ENCODE assay signal across 13 mouse cellular contexts in genomic region chr4:136865531-136865930, GRCm38 (mm10). TPM values are rescaled to one million over a fixed set of nuclear protein-coding genes. Genes with fewer than 3 reads are reported as not detected.
DNase-seq lines count a peak whose midpoint lies in the region; ATAC-seq lines count a peak whose summit lies in the region.
"Had no signal": no experiment of that assay in that cellular context is flagged by ENCODE, and none has a peak within 500 bp of the region (broad histone marks: within the 10 kb centered on the region; RNA-seq: fewer than 3 reads in every experiment).

No protein-coding gene starts in this region.

- peak; percentile 36 for DNase-seq in embryo, embryonic 11 days
- DNase-seq in urinary bladder, postnatal 25 days (ENCODE audit: low spot score), result no peak
- DNase-seq in thymus, postnatal 0 days (ENCODE audit: low spot score), result no peak
- DNase-seq in cerebellum, postnatal 25 days, result no peak
- DNase-seq: heart, adult 2 months; heart, postnatal 10 days; kidney, adult 18-20 months; lung, adult 18-20 months; lung, postnatal 4 days had no signal

- ATAC-seq in forebrain, embryonic 13.5 days, result no peak
- no peak for ATAC-seq in hindbrain, embryonic 16.5 days
- no peak for ATAC-seq in midbrain, embryonic 16.5 days

- WGBS in forebrain, embryonic 13.5 days, result 59% methylated on average over 5 of the region's 5 CpGs
- WGBS in hindbrain, embryonic 16.5 days, result 46% methylated on average over 5 of the region's 5 CpGs
- WGBS in midbrain, embryonic 16.5 days, result 48% methylated on average over 5 of the region's 5 CpGs

- no peak overlapping the region for H3K4me3 ChIP-seq in forebrain, embryonic 13.5 days
- H3K4me3 ChIP-seq in hindbrain, embryonic 16.5 days (ENCODE audit: low read length), result no peak overlapping the region
- H3K4me3 ChIP-seq in midbrain, embryonic 16.5 days (ENCODE audit: low read depth, low read length), result no peak overlapping the region
- H3K4me3 ChIP-seq: heart, adult 2 months; myocyte had no signal

- peaks cover 56% of the 10 kb centered on the region for H3K4me1 ChIP-seq in forebrain, embryonic 13.5 days
- H3K4me1 ChIP-seq in hindbrain, embryonic 16.5 days (ENCODE audit: control insufficient read depth, insufficient read depth, low read depth, low read length), result peaks cover 22% of the 10 kb centered on the region
- H3K4me1 ChIP-seq in midbrain, embryonic 16.5 days (ENCODE audit: control insufficient read depth, insufficient read depth, low read length), result peaks cover 29% of the 10 kb centered on the region

- no peaks in the 10 kb centered on the region for H3K36me3 ChIP-seq in forebrain, embryonic 13.5 days (ENCODE audit: poor library complexity, severe bottlenecking)
- no peaks in the 10 kb centered on the region for H3K36me3 ChIP-seq in hindbrain, embryonic 16.5 days (ENCODE audit: control insufficient read depth, insufficient read depth, low read length)
- H3K36me3 ChIP-seq in midbrain, embryonic 16.5 days (ENCODE audit: control insufficient read depth, insufficient read depth, low read length), result no peaks in the 10 kb centered on the region

- peaks cover 3% of the 10 kb centered on the region; the same call in 1 of the 2 replicates for H3K27me3 ChIP-seq in forebrain, embryonic 13.5 days
- no peaks in the 10 kb centered on the region for H3K27me3 ChIP-seq in hindbrain, embryonic 16.5 days (replicated peaks; ENCODE audit: control insufficient read depth, insufficient read depth, low read length)
- no peaks in the 10 kb centered on the region for H3K27me3 ChIP-seq in midbrain, embryonic 16.5 days (ENCODE audit: control insufficient read depth, insufficient read depth, low read depth, low read length)

- no peaks in the 10 kb centered on the region for H3K9me3 ChIP-seq in forebrain, embryonic 13.5 days (replicated peaks)
- H3K9me3 ChIP-seq in hindbrain, embryonic 16.5 days (ENCODE audit: control insufficient read depth, low read length), result no peaks in the 10 kb centered on the region
- no peaks in the 10 kb centered on the region for H3K9me3 ChIP-seq in midbrain, embryonic 16.5 days (replicated peaks; ENCODE audit: control insufficient read depth, low read length, poor library complexity, severe bottlenecking)

- peak overlapping the region; percentile 32 for H3K4me2 ChIP-seq in forebrain, embryonic 13.5 days
- peak overlapping the region; percentile 4 for H3K4me2 ChIP-seq in hindbrain, embryonic 16.5 days (ENCODE audit: low read length)
- peak overlapping the region; percentile 5; the same call in 1 of the 2 replicates for H3K4me2 ChIP-seq in midbrain, embryonic 16.5 days (ENCODE audit: low read length)

- no peak overlapping the region for H3K9ac ChIP-seq in forebrain, embryonic 13.5 days
- peak overlapping the region; percentile 47 for H3K9ac ChIP-seq in hindbrain, embryonic 16.5 days (ENCODE audit: low read depth, low read length)
- H3K9ac ChIP-seq in midbrain, embryonic 16.5 days (ENCODE audit: low read depth, low read length), result peak overlapping the region; percentile 15; the same call in 1 of the 2 replicates

- H3K27ac ChIP-seq in forebrain, embryonic 13.5 days, result peak overlapping the region; percentile 68
- peak overlapping the region; percentile 21 for H3K27ac ChIP-seq in hindbrain, embryonic 16.5 days (ENCODE audit: low read depth, low read length)
- H3K27ac ChIP-seq in midbrain, embryonic 16.5 days (ENCODE audit: low read length), result peak overlapping the region; percentile 69
- H3K27ac ChIP-seq: heart, adult 2 months had no signal

RNA-seq across cellular contexts. Expression of gene C1qb, which starts 20.5 kb away (rescaled TPM):
- 19.1 and 20.4 TPM in 2 replicates for polyA plus RNA-seq in forebrain, embryonic 13.5 days (2015; fragmentation: Nextera tagmentation; extraction: Ambion mirVana)
- polyA plus RNA-seq in hindbrain, embryonic 16.5 days (2015; fragmentation: Nextera tagmentation; extraction: Ambion mirVana), result 49.8 and 53.9 TPM in 2 replicates
- 29.3 and 40.8 TPM in 2 replicates for polyA plus RNA-seq in midbrain, embryonic 16.5 days (2015; fragmentation: Nextera tagmentation; extraction: Ambion mirVana)
- polyA plus RNA-seq in thymus, postnatal 0 days (2015; fragmentation: Nextera tagmentation; extraction: Ambion mirVana), result 124 and 132 TPM in 2 replicates
- polyA plus RNA-seq: myocyte had no signal

RNA-seq across cellular contexts. Expression of gene C1qc, which starts 27.3 kb away (rescaled TPM):
- 8.0 and 8.3 TPM in 2 replicates for polyA plus RNA-seq in forebrain, embryonic 13.5 days (2015; fragmentation: Nextera tagmentation; extraction: Ambion mirVana)
- 25.5 and 28.8 TPM in 2 replicates for polyA plus RNA-seq in hindbrain, embryonic 16.5 days (2015; fragmentation: Nextera tagmentation; extraction: Ambion mirVana)
- polyA plus RNA-seq in midbrain, embryonic 16.5 days (2015; fragmentation: Nextera tagmentation; extraction: Ambion mirVana), result 13.9 and 20.8 TPM in 2 replicates
- polyA plus RNA-seq in thymus, postnatal 0 days (2015; fragmentation: Nextera tagmentation; extraction: Ambion mirVana), result 75.3 and 77.9 TPM in 2 replicates
- polyA plus RNA-seq: myocyte had no signal

RNA-seq across cellular contexts. Expression of gene Ephb2, which starts 29.7 kb away (rescaled TPM):
- polyA plus RNA-seq in forebrain, embryonic 13.5 days (2015; fragmentation: Nextera tagmentation; extraction: Ambion mirVana), result 10.7 and 12.7 TPM in 2 replicates
- polyA plus RNA-seq in hindbrain, embryonic 16.5 days (2015; fragmentation: Nextera tagmentation; extraction: Ambion mirVana), result 7.8 and 10.1 TPM in 2 replicates
- 13.1 and 17.5 TPM in 2 replicates for polyA plus RNA-seq in midbrain, embryonic 16.5 days (2015; fragmentation: Nextera tagmentation; extraction: Ambion mirVana)
- polyA plus RNA-seq in thymus, postnatal 0 days (2015; fragmentation: Nextera tagmentation; extraction: Ambion mirVana), result 2.6 and 3.3 TPM in 2 replicates

RNA-seq across cellular contexts. Expression of gene C1qa, which starts 33.1 kb away (rescaled TPM):
- polyA plus RNA-seq in forebrain, embryonic 13.5 days (2015; fragmentation: Nextera tagmentation; extraction: Ambion mirVana), result 10.6 and 12.0 TPM in 2 replicates
- 34.0 and 36.8 TPM in 2 replicates for polyA plus RNA-seq in hindbrain, embryonic 16.5 days (2015; fragmentation: Nextera tagmentation; extraction: Ambion mirVana)
- polyA plus RNA-seq in midbrain, embryonic 16.5 days (2015; fragmentation: Nextera tagmentation; extraction: Ambion mirVana), result 22.9 and 26.3 TPM in 2 replicates
- 98.7 and 110 TPM in 2 replicates for polyA plus RNA-seq in thymus, postnatal 0 days (2015; fragmentation: Nextera tagmentation; extraction: Ambion mirVana)
- polyA plus RNA-seq: myocyte had no signal
